Comparison of ENCODE assay signal across 8 mouse cellular contexts in the genomic region with DNA sequence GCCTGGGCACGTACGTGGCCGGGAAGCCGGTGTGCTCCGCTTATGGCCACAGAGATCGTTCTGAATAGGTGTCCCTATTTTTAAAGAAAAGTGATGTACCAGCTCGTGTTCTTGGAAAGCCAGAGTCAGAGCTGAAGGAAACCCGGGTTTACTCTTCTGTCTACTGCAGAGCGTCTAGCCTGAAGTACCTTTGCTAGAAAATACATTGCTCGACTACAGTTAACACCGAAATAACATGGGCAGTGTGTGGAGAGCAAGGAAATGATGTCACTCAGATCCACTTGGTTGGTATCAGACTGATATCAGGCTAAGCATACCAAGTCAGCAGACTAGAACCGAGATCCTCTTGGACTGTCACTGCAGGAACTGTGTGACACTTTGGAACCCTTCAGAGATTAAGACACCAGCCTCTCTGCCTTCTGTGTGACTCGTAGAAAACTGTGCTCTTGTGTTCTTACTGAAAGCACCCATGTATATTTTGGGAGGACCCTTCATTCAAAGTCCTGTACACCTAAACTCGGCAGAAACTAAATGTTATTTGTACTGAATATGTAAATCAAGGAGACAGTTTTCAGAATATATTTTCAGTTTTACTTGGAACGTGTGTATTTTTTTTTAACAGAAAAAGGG. TPM values are rescaled to one million over a fixed set of nuclear protein-coding genes. Genes with fewer than 3 reads are reported as not detected.
DNase-seq lines count a peak whose midpoint lies in the region; ATAC-seq lines count a peak whose summit lies in the region.

No protein-coding gene starts in this region.

- no peak for DNase-seq in heart, postnatal 36 days
- peak; percentile 84 for DNase-seq in MEL-GATA-1-ER (ENCODE audit: extremely low read depth, low read depth)
- no peak for DNase-seq in forebrain, embryonic 11.5 days (ENCODE audit: low spot score)
- DNase-seq in limb, embryonic 10.5 days (ENCODE audit: low spot score), result no peak
- no peak for DNase-seq in adrenal gland, postnatal 25 days
- no peak for DNase-seq in thymus, postnatal 14 days

- intact Hi-C loops in heart, postnatal 36 days (cut with DNase I), result loop anchor here (1.0 to 5.0 kb wide), 2 partner anchors 412 to 497 kb away; partner anchors contain the start of gene Ankrd13c

- WGBS in heart, embryonic 13.5 days, result 3% methylated on average over 15 of the region's 15 CpGs
- 3% methylated on average over 15 of the region's 15 CpGs for WGBS in forebrain, embryonic 11.5 days
- 4% methylated on average over 15 of the region's 15 CpGs for WGBS in limb, embryonic 10.5 days
- 4% methylated on average over 15 of the region's 15 CpGs for WGBS in midbrain, embryonic 16.5 days

- H3K9me3 ChIP-seq in heart, embryonic 13.5 days, result 0 out of 2 replicates have a peak, but pooled peaks cover 3% of the 10 kb centered on the region
- no peaks in the 10 kb centered on the region for H3K9me3 ChIP-seq in forebrain, embryonic 11.5 days (ENCODE audit: control insufficient read depth, low read length)
- H3K9me3 ChIP-seq in limb, embryonic 10.5 days (replicated peaks), result no peaks in the 10 kb centered on the region
- no peaks in the 10 kb centered on the region for H3K9me3 ChIP-seq in midbrain, embryonic 16.5 days (replicated peaks; ENCODE audit: control insufficient read depth, low read length, poor library complexity, severe bottlenecking)

- peak overlapping the region; percentile 94 for H3K27ac ChIP-seq in heart, embryonic 13.5 days (replicated peaks)
- H3K27ac ChIP-seq in forebrain, embryonic 11.5 days (ENCODE audit: low read depth, low read length), result peak overlapping the region; percentile 81
- peak overlapping the region; percentile 100 for H3K27ac ChIP-seq in limb, embryonic 10.5 days
- peak overlapping the region; percentile 98 for H3K27ac ChIP-seq in midbrain, embryonic 16.5 days (ENCODE audit: low read length)

- H3K4me3 ChIP-seq in heart, embryonic 13.5 days, result peak overlapping the region; percentile 88
- H3K4me3 ChIP-seq in forebrain, embryonic 11.5 days (ENCODE audit: low read depth, low read length), result peak overlapping the region; percentile 67
- H3K4me3 ChIP-seq in limb, embryonic 10.5 days, result peak overlapping the region; percentile 72
- H3K4me3 ChIP-seq in midbrain, embryonic 16.5 days (ENCODE audit: low read depth, low read length), result peak overlapping the region; percentile 71

- peaks cover 34% of the 10 kb centered on the region for H3K36me3 ChIP-seq in heart, embryonic 13.5 days
- H3K36me3 ChIP-seq in forebrain, embryonic 11.5 days (ENCODE audit: control insufficient read depth, insufficient read depth, low read length), result peaks cover 4% of the 10 kb centered on the region; the same call in 1 of the 2 replicates
- H3K36me3 ChIP-seq in limb, embryonic 10.5 days, result peaks cover 36% of the 10 kb centered on the region
- peaks cover 6% of the 10 kb centered on the region; the same call in 1 of the 2 replicates for H3K36me3 ChIP-seq in midbrain, embryonic 16.5 days (ENCODE audit: control insufficient read depth, insufficient read depth, low read length)

- ATAC-seq in heart, embryonic 13.5 days (ENCODE audit: extremely low read depth, insufficient number of reproducible peaks, low FRiP score, low TSS enrichment), result no peak
- ATAC-seq in forebrain, embryonic 11.5 days (replicated peaks; ENCODE audit: low FRiP score), result peak; percentile 10
- peak; percentile 25 for ATAC-seq in midbrain, embryonic 16.5 days

- peaks cover 34% of the 10 kb centered on the region for H3K27me3 ChIP-seq in heart, embryonic 13.5 days (replicated peaks)
- peaks cover 7% of the 10 kb centered on the region for H3K27me3 ChIP-seq in forebrain, embryonic 11.5 days (ENCODE audit: control insufficient read depth, insufficient read depth, low read length)
- peaks cover 33% of the 10 kb centered on the region for H3K27me3 ChIP-seq in limb, embryonic 10.5 days (ENCODE audit: low read depth, poor library complexity, severe bottlenecking)
- peaks cover 23% of the 10 kb centered on the region for H3K27me3 ChIP-seq in midbrain, embryonic 16.5 days (ENCODE audit: control insufficient read depth, insufficient read depth, low read depth, low read length)

- H3K4me2 ChIP-seq in heart, embryonic 13.5 days, result peak overlapping the region; percentile 86
- H3K4me2 ChIP-seq in forebrain, embryonic 11.5 days (ENCODE audit: low read depth, low read length, severe bottlenecking), result peak overlapping the region; percentile 54
- peak overlapping the region; percentile 83 for H3K4me2 ChIP-seq in midbrain, embryonic 16.5 days (ENCODE audit: low read length)

- peak overlapping the region; percentile 96 for H3K9ac ChIP-seq in heart, embryonic 13.5 days
- peak overlapping the region; percentile 85 for H3K9ac ChIP-seq in forebrain, embryonic 11.5 days (ENCODE audit: low read length)
- H3K9ac ChIP-seq in midbrain, embryonic 16.5 days (ENCODE audit: low read depth, low read length), result peak overlapping the region; percentile 86

- H3K4me1 ChIP-seq in heart, embryonic 13.5 days, result peaks cover 14% of the 10 kb centered on the region
- H3K4me1 ChIP-seq in forebrain, embryonic 11.5 days (replicated peaks; ENCODE audit: control insufficient read depth, insufficient read depth, low read length), result no peaks in the 10 kb centered on the region
- H3K4me1 ChIP-seq in limb, embryonic 10.5 days, result peaks cover 5% of the 10 kb centered on the region
- H3K4me1 ChIP-seq in midbrain, embryonic 16.5 days (ENCODE audit: control insufficient read depth, insufficient read depth, low read length), result peaks cover 12% of the 10 kb centered on the region

RNA-seq across cellular contexts. Expression of gene Zranb2, which starts 0.9 kb away (rescaled TPM):
- polyA plus RNA-seq in heart, embryonic 13.5 days (2015; fragmentation: Nextera tagmentation; extraction: Ambion mirVana), result 70.3 and 74.9 TPM in 2 replicates
- 10 to 100 TPM; 36.1 to 36.2 TPM for total RNA-seq in heart, postnatal 36 days (2021)
- polyA plus RNA-seq in forebrain, embryonic 11.5 days (2014; fragmentation: Nextera tagmentation; extraction: Ambion mirVana), result 148 and 174 TPM in 2 replicates
- 99.8 and 109 TPM in 2 replicates for polyA plus RNA-seq in limb, embryonic 10.5 days (2016; fragmentation: Nextera tagmentation; extraction: Ambion mirVana)
- 106 and 112 TPM in 2 replicates for polyA plus RNA-seq in midbrain, embryonic 16.5 days (2015; fragmentation: Nextera tagmentation; extraction: Ambion mirVana)
- total RNA-seq in adrenal gland, postnatal 25 days (2021), result 75.9 and 81.4 TPM in 2 replicates

RNA-seq across cellular contexts. Expression of gene Ptger3, which starts 31.8 kb away (rescaled TPM):
- 2.2 and 3.3 TPM in 2 replicates for polyA plus RNA-seq in heart, embryonic 13.5 days (2015; fragmentation: Nextera tagmentation; extraction: Ambion mirVana)
- under 1 TPM; 0.16 to 0.94 TPM for total RNA-seq in heart, postnatal 36 days (2021)
- polyA plus RNA-seq in forebrain, embryonic 11.5 days (2014; fragmentation: Nextera tagmentation; extraction: Ambion mirVana), result 1.3 and 1.9 TPM in 2 replicates
- 1.4 and 1.5 TPM in 2 replicates for polyA plus RNA-seq in limb, embryonic 10.5 days (2016; fragmentation: Nextera tagmentation; extraction: Ambion mirVana)
- 4.5 and 5.7 TPM in 2 replicates for polyA plus RNA-seq in midbrain, embryonic 16.5 days (2015; fragmentation: Nextera tagmentation; extraction: Ambion mirVana)
- 11.0 and 12.5 TPM in 2 replicates for total RNA-seq in adrenal gland, postnatal 25 days (2021)
